29 mouse cellular contexts compared by ENCODE assay signal in genomic region chr16:22053411-22053810, GRCm38 (mm10). TPM values are rescaled to one million over a fixed set of nuclear protein-coding genes. Genes with fewer than 3 reads are reported as not detected.
A peak's percentile ranks its signal among the peaks of the same experiment; 100 is the strongest.
DNase-seq lines count a peak whose midpoint lies in the region; ATAC-seq and TF ChIP-seq lines count a peak whose summit lies in the region.
"Had no signal": no experiment of that assay in that cellular context is flagged by ENCODE, and none has a peak within 500 bp of the region (broad histone marks: within the 10 kb centered on the region; RNA-seq: fewer than 3 reads in every experiment).

No protein-coding gene starts in this region.

- no peak overlapping the region for H3K27ac ChIP-seq in heart, embryonic 10.5 days
- H3K27ac ChIP-seq in ES-E14 (ENCODE audit: insufficient read depth, low read depth, low read length, poor library complexity, severe bottlenecking), result no peak overlapping the region
- H3K27ac ChIP-seq in forebrain, embryonic 12.5 days, result no peak overlapping the region
- H3K27ac ChIP-seq: embryonic facial prominence, embryonic 12.5 days; embryonic facial prominence, embryonic 15.5 days; forebrain, embryonic 13.5 days; heart, embryonic 13.5 days; hindbrain, embryonic 12.5 days; intestine, embryonic 15.5 days had no signal

- no peak overlapping the region for H3K4me3 ChIP-seq in heart, embryonic 10.5 days
- peak overlapping the region; percentile 64 for H3K4me3 ChIP-seq in E14TG2a.4 (replicated peaks; ENCODE audit: low read length)
- peak overlapping the region; percentile 43 to 55 for H3K4me3 ChIP-seq in ES-E14 (ENCODE audit: insufficient read depth in 1 of 2, low read depth in 1 of 2, low read length in 2 of 2, poor library complexity in 1 of 2, severe bottlenecking in 1 of 2)
- H3K4me3 ChIP-seq in forebrain, embryonic 12.5 days (replicated peaks), result no peak overlapping the region
- H3K4me3 ChIP-seq: embryonic facial prominence, embryonic 12.5 days; embryonic facial prominence, embryonic 15.5 days; erythroblast, embryonic 14.5 days; forebrain, embryonic 13.5 days; heart, embryonic 13.5 days; hindbrain, embryonic 12.5 days; intestine, embryonic 15.5 days had no signal

- peak; percentile 87 for DNase-seq in heart, adult 11 months
- no peak for DNase-seq in heart, embryonic 10.5 days (ENCODE audit: low spot score)
- no peak for DNase-seq in ES-E14 (ENCODE audit: low read depth, low spot score)
- DNase-seq: adrenal gland, postnatal 10 days; adrenal gland, postnatal 36 days; cerebellum, adult 18-20 months; cerebellum, adult 9-11 months; cerebellum, postnatal 25 days; gastrocnemius, postnatal 10 days; heart, adult 18-20 months; heart, postnatal 14 days; heart, postnatal 4 days; kidney, adult 11 months had no signal

- H3K4me2 ChIP-seq in forebrain, embryonic 12.5 days, result no peak overlapping the region
- H3K4me2 ChIP-seq: embryonic facial prominence, embryonic 12.5 days; embryonic facial prominence, embryonic 15.5 days; forebrain, embryonic 13.5 days; heart, embryonic 13.5 days; hindbrain, embryonic 12.5 days; intestine, embryonic 15.5 days had no signal

- H3K27me3 ChIP-seq in heart, embryonic 10.5 days (ENCODE audit: insufficient read depth, poor library complexity, severe bottlenecking), result no peaks in the 10 kb centered on the region
- H3K27me3 ChIP-seq in E14TG2a.4 (ENCODE audit: insufficient read depth, low read length), result no peaks in the 10 kb centered on the region
- no peaks in the 10 kb centered on the region for H3K27me3 ChIP-seq in forebrain, embryonic 12.5 days
- H3K27me3 ChIP-seq: embryonic facial prominence, embryonic 12.5 days; embryonic facial prominence, embryonic 15.5 days; forebrain, embryonic 13.5 days; heart, embryonic 13.5 days; hindbrain, embryonic 12.5 days; intestine, embryonic 15.5 days; Patski had no signal

- WGBS in heart, embryonic 10.5 days, result 89% methylated on average over 21 of the region's 21 CpGs
- WGBS in forebrain, embryonic 12.5 days, result 95% methylated on average over 21 of the region's 21 CpGs

- in situ Hi-C loops in ES-E14 (cut with MboI; ENCODE audit: low sequenced_read_pairs in 2 of 2, unreplicated experiment in 2 of 2), result no loop called here

- peaks cover 18% of the 10 kb centered on the region for H3K36me3 ChIP-seq in heart, embryonic 10.5 days
- H3K36me3 ChIP-seq in E14TG2a.4 (ENCODE audit: insufficient read depth, low read length) (peaks cover 13% of the 10 kb centered on the region), ES-E14 (ENCODE audit: control insufficient read depth, insufficient read depth, low read length, poor library complexity, severe bottlenecking) (no peaks in the 10 kb centered on the region; the same call in 1 of the 2 replicates)
- H3K36me3 ChIP-seq in forebrain, embryonic 12.5 days (replicated peaks), result peaks cover 12% of the 10 kb centered on the region
- H3K36me3 ChIP-seq: embryonic facial prominence, embryonic 15.5 days; intestine, embryonic 15.5 days had no signal

- no peaks in the 10 kb centered on the region for H3K4me1 ChIP-seq in heart, embryonic 10.5 days
- H3K4me1 ChIP-seq in E14TG2a.4 (replicated peaks; ENCODE audit: low read depth, low read length) (peaks cover 25% of the 10 kb centered on the region), ES-E14 (ENCODE audit: control insufficient read depth in 2 of 2, insufficient read depth in 2 of 2, low read length in 2 of 2, poor library complexity in 1 of 2) (no peaks in the 10 kb centered on the region)
- H3K4me1 ChIP-seq in forebrain, embryonic 12.5 days, result no peaks in the 10 kb centered on the region
- H3K4me1 ChIP-seq: embryonic facial prominence, embryonic 12.5 days; embryonic facial prominence, embryonic 15.5 days; forebrain, embryonic 13.5 days; heart, embryonic 13.5 days; hindbrain, embryonic 12.5 days; intestine, embryonic 15.5 days had no signal

- peak overlapping the region; percentile 5; the same call in 1 of the 2 replicates for H3K9ac ChIP-seq in ES-E14 (ENCODE audit: insufficient read depth, low read depth, low read length, poor library complexity, severe bottlenecking)
- H3K9ac ChIP-seq in forebrain, embryonic 12.5 days, result no peak overlapping the region
- H3K9ac ChIP-seq: embryonic facial prominence, embryonic 12.5 days; embryonic facial prominence, embryonic 15.5 days; forebrain, embryonic 13.5 days; heart, embryonic 13.5 days; hindbrain, embryonic 12.5 days; intestine, embryonic 15.5 days had no signal

- H3K9me3 ChIP-seq in heart, embryonic 10.5 days, result no peaks in the 10 kb centered on the region
- H3K9me3 ChIP-seq in E14TG2a.4 (ENCODE audit: low read length), result no peaks in the 10 kb centered on the region
- H3K9me3 ChIP-seq in ES-E14 (ENCODE audit: control insufficient read depth, insufficient read depth, low read depth, low read length), result no peaks in the 10 kb centered on the region
- H3K9me3 ChIP-seq in forebrain, embryonic 12.5 days, result no peaks in the 10 kb centered on the region
- H3K9me3 ChIP-seq: embryonic facial prominence, embryonic 12.5 days; forebrain, embryonic 13.5 days; G1E; heart, embryonic 13.5 days; hindbrain, embryonic 12.5 days; intestine, embryonic 15.5 days had no signal

- TF ChIP-seq CTCF in E14TG2a.4 (conservative IDR thresholded peaks at IDR 0.05; ENCODE audit: low read length), result no peak

- ATAC-seq in erythroblast, adult 5-6 weeks (replicated peaks; ENCODE audit: low FRiP score, poor library complexity, severe bottlenecking), result 0 out of 2 replicates have a peak, but pooled peaks have one; percentile 15
- ATAC-seq in forebrain, embryonic 12.5 days (ENCODE audit: low FRiP score), result no peak
- no peak for ATAC-seq in activated CD4-positive, CD25-positive, alpha-beta regulatory T cell, adult 4 months
- ATAC-seq: forebrain, embryonic 13.5 days; forebrain, embryonic 16.5 days; hindbrain, embryonic 16.5 days; intestine, embryonic 15.5 days; Patski had no signal

TF ChIP-seq in ES-E14, 5 proteins besides CTCF, POLR2A, EP300 and RAD21:
- no peak for TF ChIP-seq ZC3H11A (IDR thresholded peaks at IDR 0.05; ENCODE audit: borderline replicate concordance, low read depth, low read length)
TF ChIP-seq in ES-E14: peak in this region for 0.

RNA-seq across cellular contexts. Expression of gene Senp2, which starts 44.1 kb away (rescaled TPM):
- 41.2 and 50.2 TPM in 2 replicates for polyA plus RNA-seq in heart, embryonic 10.5 days (2016; fragmentation: Nextera tagmentation; extraction: Ambion mirVana)
- 51.4 and 59.1 TPM in 2 replicates for total RNA-seq in ES-E14 (2012; rRNA removed)
- total RNA-seq in erythroblast, adult 5-6 weeks (2015; ENCODE audit: low replicate concordance), result 19.0 and 28.4 TPM in 2 replicates
- total RNA-seq in erythroblast, adult 5-6 weeks (2017; ENCODE audit: low replicate concordance), result 41.4 and 57.3 TPM in 2 replicates
- 69.5 and 70.3 TPM in 2 replicates for polyA plus RNA-seq in forebrain, embryonic 12.5 days (2016; fragmentation: Nextera tagmentation; extraction: Ambion mirVana)
- 10 to 100 TPM; 14.9 to 18.8 TPM for polyA plus RNA-seq in activated CD4-positive, CD25-positive, alpha-beta regulatory T cell, adult 4 months (2017; shearing (Covaris generic))

RNA-seq across cellular contexts. Expression of gene Liph, which starts 57.9 kb away (rescaled TPM):
- 0.54 and 0.55 TPM in 2 replicates for polyA plus RNA-seq in heart, embryonic 10.5 days (2016; fragmentation: Nextera tagmentation; extraction: Ambion mirVana)
- total RNA-seq in ES-E14 (2012; rRNA removed), result 24.5 and 32.5 TPM in 2 replicates
- total RNA-seq in erythroblast, adult 5-6 weeks (2015; ENCODE audit: low replicate concordance), result not detected in 2 replicates
- 2.6 TPM in 1 of 2 replicates, not detected in the other for total RNA-seq in erythroblast, adult 5-6 weeks (2017; ENCODE audit: low replicate concordance)
- 0.15 and 0.41 TPM in 2 replicates for polyA plus RNA-seq in forebrain, embryonic 12.5 days (2016; fragmentation: Nextera tagmentation; extraction: Ambion mirVana)
- under 1 TPM; 0.48 to 0.88 TPM for polyA plus RNA-seq in activated CD4-positive, CD25-positive, alpha-beta regulatory T cell, adult 4 months (2017; shearing (Covaris generic))
- total RNA-seq: common myeloid progenitor, adult 5-6 weeks had no signal
- polyA plus RNA-seq: G1E had no signal

Comparison
In these comparisons a context has a peak if more than half of its experiments do, and no peak if none do; other contexts are left out.
1. H3K4me3 ChIP-seq: peak in E14TG2a.4 (single experiment) and ES-E14 (2 of 2); none in heart, embryonic 10.5 days (single experiment) and forebrain, embryonic 12.5 days (single experiment).